ENCODE assay signal across 14 mouse cellular contexts in genomic region chr9:44127351-44127801, GRCm38 (mm10). TPM values are rescaled to one million over a fixed set of nuclear protein-coding genes. Genes with fewer than 3 reads are reported as not detected.
DNase-seq lines count a peak whose midpoint lies in the region; ATAC-seq and TF ChIP-seq lines count a peak whose summit lies in the region.
"Had no signal": no experiment of that assay in that cellular context is flagged by ENCODE, and none has a peak within 500 bp of the region (broad histone marks: within the 10 kb centered on the region; RNA-seq: fewer than 3 reads in every experiment).

No protein-coding gene starts in this region.

- peak overlapping the region; percentile 20; the same call in 1 of the 2 replicates for H3K27ac ChIP-seq in kidney, postnatal 0 days
- H3K27ac ChIP-seq in forebrain, embryonic 13.5 days = no peak overlapping the region
- H3K27ac ChIP-seq: hindbrain, embryonic 10.5 days had no signal

- no peaks in the 10 kb centered on the region for H3K27me3 ChIP-seq in kidney, postnatal 0 days (ENCODE audit: insufficient read depth, low read length)
- peaks cover 18% of the 10 kb centered on the region; the same call in 1 of the 2 replicates for H3K27me3 ChIP-seq in forebrain, embryonic 13.5 days

- DNase-seq in adrenal gland, postnatal 14 days = peak; percentile 58
- no peak for DNase-seq in adrenal gland, adult 18-20 months (ENCODE audit: low spot score in 2 of 2)
- DNase-seq in kidney, adult 11 months = peak; percentile 56
- DNase-seq in kidney, postnatal 10 days = no peak
- DNase-seq in ZHBTc4 (ENCODE audit: low read depth, low spot score) = peak; percentile 83
- DNase-seq in kidney, postnatal 0 days (ENCODE audit: low spot score) = peak; percentile 41
- no peak for DNase-seq in thymus, postnatal 10 days (ENCODE audit: low spot score in 2 of 2)
- DNase-seq: cerebellum, postnatal 10 days had no signal

- H3K4me3 ChIP-seq in kidney, postnatal 0 days (replicated peaks; ENCODE audit: low read depth, low read length) = no peak overlapping the region
- no peak overlapping the region for H3K4me3 ChIP-seq in forebrain, embryonic 13.5 days
- H3K4me3 ChIP-seq: hindbrain, embryonic 10.5 days had no signal

- no peaks in the 10 kb centered on the region for H3K36me3 ChIP-seq in kidney, postnatal 0 days (ENCODE audit: insufficient read depth, low read length)
- H3K36me3 ChIP-seq in forebrain, embryonic 13.5 days (ENCODE audit: poor library complexity, severe bottlenecking) = no peaks in the 10 kb centered on the region
- H3K36me3 ChIP-seq: hindbrain, embryonic 10.5 days had no signal

- H3K4me1 ChIP-seq in kidney, postnatal 0 days (replicated peaks; ENCODE audit: insufficient read depth, low read length) = peaks cover 41% of the 10 kb centered on the region
- H3K4me1 ChIP-seq in forebrain, embryonic 13.5 days = peaks cover 37% of the 10 kb centered on the region

- no peaks in the 10 kb centered on the region for H3K9me3 ChIP-seq in kidney, postnatal 0 days (replicated peaks; ENCODE audit: low read length)
- H3K9me3 ChIP-seq in forebrain, embryonic 13.5 days (replicated peaks) = no peaks in the 10 kb centered on the region
- H3K9me3 ChIP-seq: hindbrain, embryonic 10.5 days had no signal

- WGBS in kidney, postnatal 0 days = 57% methylated on average over 3 of the region's 3 CpGs
- 53% methylated on average over 3 of the region's 3 CpGs for WGBS in forebrain, embryonic 13.5 days

- no peak overlapping the region for H3K9ac ChIP-seq in kidney, postnatal 0 days (ENCODE audit: low read depth, low read length)
- H3K9ac ChIP-seq in forebrain, embryonic 13.5 days = no peak overlapping the region

- TF ChIP-seq CTCF in kidney, postnatal 0 days (IDR thresholded peaks at IDR 0.05; ENCODE audit: low read depth) = no peak

- H3K4me2 ChIP-seq in kidney, postnatal 0 days (ENCODE audit: low read length) = no peak overlapping the region
- no peak overlapping the region for H3K4me2 ChIP-seq in forebrain, embryonic 13.5 days

- no peak for ATAC-seq in kidney, postnatal 0 days (replicated peaks; ENCODE audit: low FRiP score, low read depth)
- no peak for ATAC-seq in forebrain, embryonic 13.5 days
- ATAC-seq: forebrain, embryonic 16.5 days; midbrain, embryonic 16.5 days had no signal

RNA-seq across cellular contexts. Expression of gene Mcam, which starts 6.9 kb away (rescaled TPM):
- total RNA-seq in adrenal gland, postnatal 14 days (2021) = 65.3 and 76.6 TPM in 2 replicates
- total RNA-seq in adrenal gland, adult 18-20 months (2021) = 10 to 100 TPM; 24.2 to 90.7 TPM
- 46.3 and 46.6 TPM in 2 replicates for polyA plus RNA-seq in kidney, postnatal 0 days (2015; fragmentation: Nextera tagmentation; extraction: Ambion mirVana)
- polyA plus RNA-seq in forebrain, embryonic 13.5 days (2015; fragmentation: Nextera tagmentation; extraction: Ambion mirVana) = 15.6 and 16.7 TPM in 2 replicates

RNA-seq across cellular contexts. Expression of gene Rnf26, which starts 14.1 kb away (rescaled TPM):
- total RNA-seq in adrenal gland, postnatal 14 days (2021) = 27.5 and 31.8 TPM in 2 replicates
- 10 to 100 TPM; 19.4 to 24.1 TPM for total RNA-seq in adrenal gland, adult 18-20 months (2021)
- 46.6 and 49.7 TPM in 2 replicates for polyA plus RNA-seq in kidney, postnatal 0 days (2015; fragmentation: Nextera tagmentation; extraction: Ambion mirVana)
- polyA plus RNA-seq in forebrain, embryonic 13.5 days (2015; fragmentation: Nextera tagmentation; extraction: Ambion mirVana) = 45.7 and 50.1 TPM in 2 replicates

RNA-seq across cellular contexts. Expression of gene Gm49380, which starts 14.1 kb away (rescaled TPM):
- 0.15 and 0.52 TPM in 2 replicates for total RNA-seq in adrenal gland, postnatal 14 days (2021)
- total RNA-seq in adrenal gland, adult 18-20 months (2021) = under 1 TPM; 0.27 to 0.48 TPM
- polyA plus RNA-seq in kidney, postnatal 0 days (2015; fragmentation: Nextera tagmentation; extraction: Ambion mirVana) = not detected in 2 replicates
- 0.19 TPM in 1 of 2 replicates, not detected in the other for polyA plus RNA-seq in forebrain, embryonic 13.5 days (2015; fragmentation: Nextera tagmentation; extraction: Ambion mirVana)
- polyA plus RNA-seq: liver, embryonic 16.5 days had no signal

RNA-seq across cellular contexts. Expression of gene C1qtnf5, which starts 20.3 kb away (rescaled TPM):
- 11.1 and 14.9 TPM in 2 replicates for total RNA-seq in adrenal gland, postnatal 14 days (2021)
- total RNA-seq in adrenal gland, adult 18-20 months (2021) = 10 to 100 TPM; 13.2 to 17.8 TPM
- 9.7 and 12.3 TPM in 2 replicates for polyA plus RNA-seq in kidney, postnatal 0 days (2015; fragmentation: Nextera tagmentation; extraction: Ambion mirVana)
- polyA plus RNA-seq in forebrain, embryonic 13.5 days (2015; fragmentation: Nextera tagmentation; extraction: Ambion mirVana) = 1.0 and 1.2 TPM in 2 replicates

RNA-seq across cellular contexts. Expression of gene Mfrp, which starts 25.8 kb away (rescaled TPM):
- not detected in 2 replicates for total RNA-seq in adrenal gland, postnatal 14 days (2021)
- total RNA-seq in adrenal gland, adult 18-20 months (2021) = not detected
- polyA plus RNA-seq in kidney, postnatal 0 days (2015; fragmentation: Nextera tagmentation; extraction: Ambion mirVana) = 0.11 and 0.16 TPM in 2 replicates
- polyA plus RNA-seq in forebrain, embryonic 13.5 days (2015; fragmentation: Nextera tagmentation; extraction: Ambion mirVana) = 0.06 and 0.23 TPM in 2 replicates
- polyA plus RNA-seq: embryonic facial prominence, embryonic 14.5 days; forebrain, embryonic 16.5 days; liver, embryonic 16.5 days had no signal

Comparison
In these comparisons a context has a peak if more than half of its experiments do, and no peak if none do; other contexts are left out.
1. DNase-seq: peak in adrenal gland, postnatal 14 days (single experiment), kidney, adult 11 months (single experiment), ZHBTc4 (single experiment) and kidney, postnatal 0 days (single experiment); none in adrenal gland, adult 18-20 months (0 of 2), kidney, postnatal 10 days (single experiment) and thymus, postnatal 10 days (0 of 2).